Mouse (Mus musculus) limb, embryonic 14.5 days (tissue): ENCODE results near the gene Prss21. TPM values are rescaled to one million over a fixed set of nuclear protein-coding genes. Genes with fewer than 3 reads are reported as not detected.

Experiments used
- ATAC-seq: fragments of 200-750 bp; cut with Nextera tagmentation; 2 replicates; pipeline ENCODE4 v1.8.0; 2017; ENCODE audit warnings: low read depth, moderate number of reproducible peaks, moderate TSS enrichment; ENCODE audit not compliant: low FRiP score
- DNase-seq: peaks from one replicate; pipeline ENCODE4 v3.0.0-alpha.2; 2015; ENCODE audit warnings: low spot score
- H3K27ac ChIP-seq: fragments of 300-500 bp; sonication (generic); replicated peaks from 2 replicates; pipeline ENCODE4 v1.5.1; 2014; ENCODE audit warnings: low read depth, mild to moderate bottlenecking, low read length, moderate library complexity, mixed read lengths
- H3K27me3 ChIP-seq: fragments of 300-500 bp; sonication (generic); 2 replicates; pipeline ENCODE4 v1.6.1; 2014; ENCODE audit warnings: low read length, mixed read lengths; ENCODE audit not compliant: control insufficient read depth, insufficient read depth
- H3K36me3 ChIP-seq: fragments of 300-500 bp; sonication (generic); 2 replicates; pipeline ENCODE4 v1.6.1; 2014; ENCODE audit warnings: mild to moderate bottlenecking, low read length, moderate library complexity, mixed read lengths; ENCODE audit not compliant: control insufficient read depth, insufficient read depth
- H3K4me1 ChIP-seq: fragments of 300-500 bp; sonication (generic); 2 replicates; pipeline ENCODE4 v1.6.1; 2014; ENCODE audit warnings: antibody characterized with exemption, low read length, mixed read lengths; ENCODE audit not compliant: control insufficient read depth, insufficient read depth
- H3K4me2 ChIP-seq: fragments of 300-500 bp; sonication (generic); replicated peaks from 2 replicates; pipeline ENCODE4 v1.6.1; 2014; ENCODE audit warnings: low read depth, mild to moderate bottlenecking, low read length, moderate library complexity; ENCODE audit not compliant: severe bottlenecking
- H3K4me3 ChIP-seq: fragments of 300-500 bp; sonication (generic); replicated peaks from 2 replicates; pipeline ENCODE4 v1.5.1; 2014; ENCODE audit warnings: low read length
- H3K9ac ChIP-seq: fragments of 300-500 bp; sonication (generic); 2 replicates; pipeline ENCODE4 v1.6.1; 2014; ENCODE audit warnings: mild to moderate bottlenecking, low read depth, low read length, moderate library complexity; ENCODE audit not compliant: severe bottlenecking
- H3K9me3 ChIP-seq: fragments of 300-500 bp; sonication (generic); 2 replicates; pipeline ENCODE4 v1.6.1; 2016; ENCODE audit warnings: low read length; ENCODE audit not compliant: control insufficient read depth
- POLR2A ChIP-seq: fragments of 200-500 bp; IDR thresholded peaks from 2 replicates; pipeline ENCODE4 v1.8.0; 2012; ENCODE audit warnings: inconsistent platforms, mild to moderate bottlenecking, moderate library complexity, borderline replicate concordance; ENCODE audit not compliant: insufficient read depth, insufficient read length; ENCODE audit errors: extremely low read depth
- WGBS: fragments of 180-500 bp; shearing (Covaris S2); extraction: QIAGEN DNeasy Blood & Tissue Kit; methylation state at CpG from one replicate; pipeline ENCODE4 v1.1.7; 2014; 5-methylcytosine and 5-hydroxymethylcytosine counted together
- polyA plus RNA-seq, 2 experiments: library from polyadenylated mRNA; depleted of rRNA in 1 of 2; stranded (reverse) in 1 of 2; unstranded in 1 of 2; fragments of >200 nt; fragmentation: Nextera tagmentation in 1 of 2; extraction: Ambion mirVana in 1 of 2; gene quantifications; 2 replicates each; pipeline versions ENCODE4 v1.2.1 to v1.2.3; 2012 to 2014

Prss21 gene
- polyA plus RNA-seq (2012; rRNA removed): not detected in 2 replicates
- polyA plus RNA-seq (2014; fragmentation: Nextera tagmentation; extraction: Ambion mirVana): not detected in 2 replicates

- 87% methylated on average over 15 of the region's 15 CpGs for WGBS
- no peaks in the 10 kb centered on the region for H3K36me3 ChIP-seq
- H3K27me3 ChIP-seq: no peaks in the 10 kb centered on the region
Measured at GRCm38 (mm10) chr17:23867756-23868155, at the start of gene Prss21. TSS of gene Prss21 (plus strand) at chr17:23868056.

GRCm38 (mm10) chr17:23818579-23818978, 49.3 kb upstream of the Prss21 start:
- H3K9ac ChIP-seq: no peak overlapping the region
- H3K36me3 ChIP-seq: peaks cover 99% of the 10 kb centered on the region
- ATAC-seq (no peak), DNase-seq (no peak)
- H3K4me1 ChIP-seq: no peaks in the 10 kb centered on the region
- TF ChIP-seq POLR2A: no peak
- peaks cover 49% of the 10 kb centered on the region for H3K9me3 ChIP-seq
- H3K4me3 ChIP-seq: no peak overlapping the region
- H3K27ac ChIP-seq: no peak overlapping the region
- H3K4me2 ChIP-seq: no peak overlapping the region
- H3K27me3 ChIP-seq: no peaks in the 10 kb centered on the region
- 98% methylated on average over 8 of the region's 8 CpGs for WGBS

More at GRCm38 (mm10) chr17:23867756-23868155, at the start of gene Prss21:
- DNase-seq: no peak
- no peak for TF ChIP-seq POLR2A
- no peak within 1 kb of the TSS for H3K4me3 ChIP-seq
- H3K4me1 ChIP-seq: no peaks in the 10 kb centered on the region
- no peak within 1 kb of the TSS for H3K4me2 ChIP-seq
- no peaks in the 10 kb centered on the region for H3K9me3 ChIP-seq
- no peak within 1 kb of the TSS for H3K27ac ChIP-seq
- H3K9ac ChIP-seq: no peak within 1 kb of the TSS
- ATAC-seq: no peak

- Histone ChIP-seq H3K9ac (no peak overlapping the region), H3K4me1 (no peaks in the 10 kb centered on the region), H3K27ac (no peak overlapping the region), H3K27me3 (no peaks in the 10 kb centered on the region), H3K4me2 (no peak overlapping the region), H3K36me3 (peaks cover 99% of the 10 kb centered on the region), H3K9me3 (peaks cover 49% of the 10 kb centered on the region), H3K4me3 (no peak overlapping the region)
- DNase-seq: no peak
- ATAC-seq: no peak
- 97% methylated on average over 25 of the region's 25 CpGs for WGBS
- TF ChIP-seq POLR2A: no peak
Measured at GRCm38 (mm10) chr17:23819235-23819634, 48.6 kb upstream of the Prss21 start.

GRCm38 (mm10) chr17:23820731-23821130, 47.1 kb upstream of the Prss21 start:
- Histone ChIP-seq H3K4me3 (no peak overlapping the region), H3K9ac (no peak overlapping the region), H3K9me3 (peaks cover 39% of the 10 kb centered on the region), H3K27ac (no peak overlapping the region), H3K27me3 (no peaks in the 10 kb centered on the region), H3K4me2 (no peak overlapping the region), H3K36me3 (peaks cover 100% of the 10 kb centered on the region), H3K4me1 (no peaks in the 10 kb centered on the region)
- ATAC-seq (no peak), DNase-seq (no peak)
- 97% methylated on average over 5 of the region's 5 CpGs for WGBS
- TF ChIP-seq POLR2A: no peak

GRCm38 (mm10) chr17:23822094-23822493, 45.8 kb upstream of the Prss21 start:
- TF ChIP-seq POLR2A: no peak
- Histone ChIP-seq H3K4me2 (no peak overlapping the region), H3K27me3 (no peaks in the 10 kb centered on the region), H3K9me3 (peaks cover 27% of the 10 kb centered on the region), H3K4me1 (peaks cover 1% of the 10 kb centered on the region; the same call in 1 of the 2 replicates), H3K4me3 (no peak overlapping the region), H3K9ac (no peak overlapping the region), H3K36me3 (peaks cover 100% of the 10 kb centered on the region), H3K27ac (no peak overlapping the region)
- WGBS: 70% methylated on average over 6 of the region's 6 CpGs
- ATAC-seq: no peak
- no peak for DNase-seq

- Histone ChIP-seq H3K4me1 (peaks cover 11% of the 10 kb centered on the region), H3K4me2 (no peak overlapping the region), H3K27ac (no peak overlapping the region), H3K9me3 (peaks cover 20% of the 10 kb centered on the region), H3K27me3 (no peaks in the 10 kb centered on the region), H3K4me3 (no peak overlapping the region), H3K36me3 (peaks cover 91% of the 10 kb centered on the region), H3K9ac (no peak overlapping the region)
- no peak for DNase-seq
- TF ChIP-seq POLR2A: no peak
- no peak for ATAC-seq
- WGBS: 83% methylated on average over 16 of the region's 16 CpGs
Measured at GRCm38 (mm10) chr17:23823018-23823417, 44.8 kb upstream of the Prss21 start.
